Mouse (Mus musculus) urinary bladder, postnatal 10 days (tissue): ENCODE measurements around the gene Gm28269.

Experiments used
- DNase-seq: peaks from one replicate; pipeline ENCODE4 v3.0.0; 2022; ENCODE audit warnings: low spot score

Gene Gm28269

DNA sequence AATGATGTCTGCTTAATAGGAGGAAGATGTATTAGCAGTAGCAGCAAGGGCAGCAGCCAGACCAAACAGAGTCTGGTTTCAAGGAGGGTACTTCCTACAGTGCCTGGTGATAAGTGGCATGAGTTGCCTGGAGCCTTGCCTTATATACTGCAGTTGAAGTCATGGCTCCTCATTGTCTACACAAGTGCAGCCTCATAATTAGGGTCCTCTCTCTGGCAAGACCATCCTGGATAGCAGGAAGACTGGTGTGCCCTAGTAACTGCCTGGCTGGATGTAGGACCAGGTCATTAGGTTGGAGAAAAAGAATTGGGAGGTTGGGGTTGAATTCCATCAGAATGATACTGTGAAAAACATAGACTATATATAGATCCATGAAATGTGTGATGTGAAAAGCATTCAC is at the start of gene Gm28269:
Gene Gm28269 (minus strand): TSS at position 101 of the 400 bp plus-strand sequence.
- no peak for DNase-seq

- DNase-seq = no peak
Measured at GRCm38 (mm10) chrX:21716885-21717284, 28.0 kb downstream of the Gm28269 start.

DNA sequence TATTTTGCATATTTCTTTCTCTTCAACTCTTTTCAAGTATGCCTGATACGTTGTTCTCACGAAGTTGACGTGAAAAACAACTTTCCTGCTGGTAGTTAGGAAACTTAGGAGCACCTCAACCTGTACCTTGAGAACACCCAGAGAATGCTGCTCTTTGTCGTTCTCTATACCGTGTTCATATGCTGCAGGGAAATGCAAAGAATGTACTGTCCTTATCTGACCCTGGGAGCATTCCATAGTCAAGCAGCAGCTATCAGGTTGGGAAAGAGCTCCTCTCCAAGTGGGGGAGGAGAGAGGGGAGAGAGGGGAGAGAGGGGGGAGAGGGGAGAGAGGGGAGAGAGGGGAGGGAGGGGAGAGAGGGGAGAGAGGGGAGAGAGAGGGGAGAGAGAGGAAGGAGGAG is 29.6 kb downstream of the Gm28269 start:
- no peak for DNase-seq

DNA sequence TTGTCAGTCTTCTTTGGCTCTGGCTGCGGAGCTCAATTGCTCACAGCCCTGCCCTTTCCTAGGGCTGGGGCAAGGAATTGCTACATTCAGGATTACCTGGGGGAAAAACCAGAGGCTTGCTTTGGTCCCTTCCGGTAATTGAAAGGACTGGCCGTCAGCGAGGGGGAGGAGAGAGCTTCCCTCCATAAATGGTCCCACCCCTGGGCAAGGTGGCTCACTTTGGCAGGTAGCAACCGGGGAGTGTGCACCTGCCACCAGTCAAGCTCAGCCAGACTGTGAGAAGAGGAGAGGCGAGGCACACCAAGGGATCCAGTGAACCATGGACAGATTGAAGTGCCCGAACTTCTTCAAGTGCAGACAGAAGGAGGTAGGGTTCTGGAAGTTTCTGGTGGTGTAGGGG is 30.1 kb downstream of the Gm28269 start, which contains the start of gene Slc6a14:
Gene Slc6a14 (plus strand): TSS at position 68 of the 400 bp plus-strand sequence.
- no peak for DNase-seq

DNA sequence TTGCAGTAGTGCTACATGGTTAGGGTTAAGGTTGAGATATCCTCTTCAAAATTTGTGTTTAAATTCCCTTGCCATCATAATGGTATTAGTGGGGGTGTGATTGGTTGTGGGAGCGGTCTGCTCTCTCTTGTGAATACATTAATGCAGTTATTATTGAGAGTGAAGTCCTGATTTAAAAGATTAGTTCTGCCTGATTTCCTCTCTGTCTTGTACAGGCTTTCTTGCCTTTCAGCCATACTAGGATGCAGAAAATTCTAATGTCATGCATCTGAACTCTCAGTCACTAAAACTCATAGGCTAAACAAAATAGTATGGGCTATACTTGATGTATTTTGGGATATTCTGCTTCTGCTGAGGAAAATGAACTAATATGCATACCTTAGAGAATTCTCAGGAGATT is 40.4 kb downstream of the Gm28269 start:
- no peak for DNase-seq

- DNase-seq = no peak
Measured at GRCm38 (mm10) chrX:21701646-21702045, 43.3 kb downstream of the Gm28269 start.

GRCm38 (mm10) chrX:21695687-21696086 is 49.2 kb downstream of the Gm28269 start:
- DNase-seq = no peak

DNA sequence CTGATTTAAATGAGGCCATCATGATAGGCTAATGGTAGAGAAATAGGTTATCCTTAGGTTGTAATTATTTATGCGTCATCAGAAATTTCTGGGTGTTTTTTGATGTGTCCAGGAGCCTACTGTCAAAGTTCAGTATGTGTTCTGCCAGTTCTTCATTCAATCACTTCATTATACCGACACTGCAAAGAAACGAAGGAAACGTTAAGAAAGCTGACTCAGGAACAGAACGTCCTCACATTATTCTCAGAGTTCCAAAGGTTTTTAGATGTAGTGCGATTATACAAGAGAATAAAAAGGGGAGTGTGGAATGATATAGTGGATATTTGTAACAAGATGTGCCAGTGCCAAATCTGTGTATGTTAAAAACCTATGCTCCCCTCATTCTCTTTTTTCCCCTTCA is 49.7 kb downstream of the Gm28269 start:
- DNase-seq = no peak
